Mouse (Mus musculus): ENCODE measurements at regions not wholly inside any gene's neighbourhood (a gene's known extent, or its start where the extent isn't known, plus 50 kb on each side); places are given as distances from the start of the nearest gene placed in this dataset.
"Not testable (repeated sequence)": the region's sequence is repeated elsewhere in the genome, so short reads cannot be mapped to it uniquely, and the experiment has no call there.

GRCm38 (mm10) chr3:15009747-15010146 is 123.7 kb downstream of the Car2 start:
- no peak for DNase-seq (ENCODE audit: inconsistent age in 2 of 2, low spot score in 1 of 2)

- DNase-seq (ENCODE audit: inconsistent age in 2 of 2, low spot score in 1 of 2), result no peak
Observed at GRCm38 (mm10) chr3:15016621-15017020, 130.5 kb downstream of the Car2 start.

- no peak for DNase-seq (ENCODE audit: inconsistent age in 2 of 2, low spot score in 1 of 2)
Observed at GRCm38 (mm10) chr3:15022773-15023172, 136.7 kb downstream of the Car2 start.

DNA sequence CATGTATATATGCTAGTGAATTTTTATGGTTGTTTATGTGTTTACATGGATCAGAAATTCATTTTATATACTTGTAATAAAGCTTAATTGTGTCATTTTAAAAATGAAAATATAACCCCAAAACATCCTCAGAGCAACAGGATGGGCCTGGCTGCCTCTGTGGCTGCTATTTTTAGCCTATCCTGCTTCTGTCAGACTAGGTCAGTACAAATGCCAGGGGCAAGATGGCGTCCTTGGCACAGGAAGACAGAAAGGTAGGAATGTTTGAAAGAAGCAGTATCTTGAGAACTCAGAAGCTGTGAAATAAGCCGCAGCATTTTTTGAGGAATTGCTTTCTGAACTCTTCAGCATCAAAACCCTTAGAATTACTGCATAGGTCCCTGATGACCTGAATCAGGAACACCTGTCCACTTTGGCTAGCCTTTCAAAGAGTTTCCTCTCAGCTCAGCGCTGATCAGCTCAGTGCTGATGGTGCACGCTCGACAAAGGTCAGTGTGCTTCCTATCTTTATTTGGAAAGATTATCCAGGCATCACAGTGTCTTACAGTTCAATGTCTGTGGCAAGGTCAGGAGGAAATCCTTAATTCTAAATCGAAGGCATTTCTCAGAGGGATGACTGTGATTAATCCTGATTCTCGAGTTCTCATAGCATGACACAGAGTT is 154.9 kb downstream of the Car2 start:
- peak; percentile 53 to 79 for DNase-seq (ENCODE audit: inconsistent age in 2 of 2, low spot score in 1 of 2)

DNA sequence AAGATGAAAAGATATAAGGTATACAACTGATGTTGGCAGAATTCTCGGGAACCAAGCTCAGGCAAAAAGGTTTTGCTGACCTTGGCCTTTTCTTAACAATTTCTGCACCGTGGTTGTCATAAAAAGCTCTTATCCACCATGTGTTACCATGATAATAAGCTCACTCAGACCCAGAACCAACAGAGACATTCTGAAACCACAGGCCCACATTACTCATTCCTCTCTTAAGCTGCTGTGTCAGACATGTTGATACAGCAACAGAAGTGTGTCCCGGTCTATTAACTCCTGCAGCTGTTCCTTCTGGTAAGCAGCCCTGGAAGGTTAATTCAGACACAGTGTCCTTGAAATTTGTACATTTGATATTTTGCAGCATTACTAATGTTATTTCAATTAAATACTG is 167.9 kb downstream of the Car2 start:
- DNase-seq (ENCODE audit: inconsistent age in 2 of 2, low spot score in 1 of 2), result peak; percentile 23 to 49

- not testable (repeated sequence) for DNase-seq (ENCODE audit: inconsistent age in 2 of 2, low spot score in 1 of 2)
Observed at GRCm38 (mm10) chr3:15055516-15056256, 169.6 kb downstream of the Car2 start.

DNA sequence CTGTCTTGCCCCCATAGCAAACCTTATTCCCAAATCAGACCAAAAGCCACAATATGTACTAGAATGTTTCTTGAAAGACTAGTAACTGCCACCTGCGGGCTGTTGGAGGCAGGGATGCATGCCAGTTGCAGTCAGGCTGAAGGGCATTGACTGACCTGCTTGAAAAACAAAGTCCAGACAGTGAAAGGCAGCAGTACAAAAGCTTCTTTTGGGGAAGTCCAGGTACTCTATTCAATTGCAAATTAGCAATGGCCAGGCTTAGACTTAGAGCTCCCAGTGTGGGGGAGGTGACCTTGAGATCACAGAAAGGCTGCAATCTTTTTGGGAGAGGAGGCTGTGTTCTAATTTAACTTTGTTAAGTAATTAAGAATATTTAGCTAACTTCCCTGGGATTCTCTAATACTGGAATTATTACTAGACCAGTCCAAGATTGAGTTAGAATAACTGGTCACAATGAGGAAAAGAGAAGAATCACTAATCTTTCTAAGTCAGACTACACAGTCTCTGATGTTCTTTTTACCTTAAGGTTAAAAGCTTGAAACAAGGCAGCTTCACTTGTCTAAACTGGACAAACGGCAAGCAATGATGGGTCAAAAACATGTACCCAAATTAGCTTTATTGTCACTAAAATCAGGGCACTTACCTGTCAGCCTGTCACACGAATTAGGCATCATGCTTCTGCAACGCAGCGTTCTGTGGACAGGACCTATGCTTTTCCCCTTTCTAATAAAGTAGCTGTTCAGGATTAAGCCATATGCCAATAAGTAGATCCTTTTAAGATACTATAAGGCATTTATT is 170.9 kb downstream of the Car2 start:
- not testable (repeated sequence) for DNase-seq (ENCODE audit: inconsistent age in 2 of 2, low spot score in 1 of 2)

GRCm38 (mm10) chr3:15065681-15066080 is 179.6 kb downstream of the Car2 start:
- peak; percentile 15 to 73 for DNase-seq (ENCODE audit: inconsistent age in 2 of 2, low spot score in 1 of 2)

GRCm38 (mm10) chr3:15068256-15068655 is 182.2 kb downstream of the Car2 start:
- DNase-seq (ENCODE audit: inconsistent age in 2 of 2, low spot score in 1 of 2), result no peak

DNA sequence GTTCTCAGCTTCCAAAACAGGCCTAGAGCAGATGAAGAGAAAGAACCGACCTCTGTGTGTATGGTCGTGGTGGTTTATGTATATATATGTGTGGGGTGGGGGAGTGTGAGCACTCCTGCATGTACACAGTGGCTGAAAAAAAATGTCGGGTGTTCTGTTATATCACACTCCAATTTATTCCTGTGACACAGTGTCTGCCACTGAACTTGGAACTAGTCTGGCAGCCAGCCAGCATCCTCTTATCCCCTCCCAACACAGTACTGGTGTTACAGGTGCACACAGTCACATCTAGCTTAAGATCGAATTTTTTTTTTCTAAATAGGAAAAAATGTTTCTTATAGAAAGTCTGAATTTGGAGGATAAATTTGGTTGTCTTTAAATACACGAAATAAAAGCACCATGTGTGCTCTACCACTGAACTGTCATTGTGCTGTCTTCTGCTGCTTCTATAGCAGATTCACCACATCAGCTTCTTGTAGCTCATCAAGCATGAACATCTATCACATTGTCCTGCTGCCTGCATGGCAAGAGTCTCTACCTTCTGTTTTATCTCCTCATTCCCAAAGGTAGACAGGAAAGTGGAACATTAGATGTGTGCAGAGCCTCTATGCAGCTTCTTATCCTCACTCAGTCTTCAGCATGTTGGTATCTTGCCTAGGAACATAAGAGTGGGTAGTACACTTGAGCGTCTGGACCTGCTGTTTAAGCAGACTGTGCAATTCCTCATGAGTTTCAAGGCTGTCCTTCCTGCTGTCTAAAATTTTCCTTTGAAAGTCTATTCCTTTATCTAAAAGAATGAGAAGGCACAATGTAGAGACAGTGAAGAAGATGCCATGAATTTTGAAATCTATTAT is 185.2 kb downstream of the Car2 start:
- peak in 1 of 2 experiments; percentile 56 for DNase-seq (ENCODE audit: inconsistent age in 2 of 2, low spot score in 1 of 2)

DNA sequence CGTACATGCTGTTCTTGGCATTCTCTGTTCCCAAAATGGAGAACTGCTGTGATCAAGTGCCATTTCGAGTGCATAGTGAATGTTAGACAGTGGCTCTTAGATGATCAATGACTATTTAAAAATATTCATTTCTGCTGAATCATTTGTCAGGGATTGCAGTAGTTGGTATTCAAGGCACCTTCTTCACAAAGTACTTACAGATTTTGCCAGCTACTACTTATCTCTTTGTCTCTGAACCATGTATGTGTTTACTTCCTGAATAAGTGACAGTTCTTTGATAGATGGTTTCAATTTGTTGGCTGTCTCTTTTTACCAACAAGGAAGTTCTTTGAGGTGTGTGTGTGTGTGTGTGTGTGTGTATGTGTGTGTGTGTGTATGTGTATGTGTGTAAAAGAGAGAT is 187.3 kb downstream of the Car2 start:
- no peak for DNase-seq (ENCODE audit: inconsistent age in 2 of 2, low spot score in 1 of 2)

- no peak for DNase-seq (ENCODE audit: inconsistent age in 2 of 2, low spot score in 1 of 2)
Observed at GRCm38 (mm10) chr3:15073847-15074246, 187.8 kb downstream of the Car2 start.

- no peak for DNase-seq (ENCODE audit: inconsistent age in 2 of 2, low spot score in 1 of 2)
Observed at GRCm38 (mm10) chr3:15074949-15075348, 188.9 kb downstream of the Car2 start.

GRCm38 (mm10) chr3:15090124-15090523 is 204.1 kb downstream of the Car2 start:
- DNase-seq (ENCODE audit: inconsistent age in 2 of 2, low spot score in 1 of 2), result peak; percentile 6 to 73

GRCm38 (mm10) chr3:15098206-15098817 is 212.2 kb downstream of the Car2 start:
- DNase-seq (ENCODE audit: inconsistent age in 2 of 2, low spot score in 1 of 2), result no peak

DNA sequence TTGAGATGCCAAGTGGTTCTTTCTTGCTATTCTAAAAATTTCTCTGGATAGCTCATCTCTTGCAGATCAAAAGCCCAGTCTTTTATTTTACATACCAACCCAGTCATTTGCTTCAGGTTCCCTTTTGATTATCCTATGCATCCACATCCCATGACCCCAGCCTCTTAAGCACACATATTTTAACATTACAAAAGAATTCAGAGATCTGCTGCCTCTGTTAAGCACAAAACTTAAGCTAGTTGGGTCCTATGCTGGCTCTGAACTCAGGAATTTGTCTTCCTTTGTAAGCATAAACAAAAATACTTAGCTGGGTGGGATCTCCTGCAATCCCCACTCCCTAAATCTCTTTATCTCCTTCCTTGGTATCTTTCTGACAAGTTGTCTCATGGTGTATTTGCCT is 212.9 kb downstream of the Car2 start:
- DNase-seq (ENCODE audit: inconsistent age in 2 of 2, low spot score in 1 of 2), result no peak

DNA sequence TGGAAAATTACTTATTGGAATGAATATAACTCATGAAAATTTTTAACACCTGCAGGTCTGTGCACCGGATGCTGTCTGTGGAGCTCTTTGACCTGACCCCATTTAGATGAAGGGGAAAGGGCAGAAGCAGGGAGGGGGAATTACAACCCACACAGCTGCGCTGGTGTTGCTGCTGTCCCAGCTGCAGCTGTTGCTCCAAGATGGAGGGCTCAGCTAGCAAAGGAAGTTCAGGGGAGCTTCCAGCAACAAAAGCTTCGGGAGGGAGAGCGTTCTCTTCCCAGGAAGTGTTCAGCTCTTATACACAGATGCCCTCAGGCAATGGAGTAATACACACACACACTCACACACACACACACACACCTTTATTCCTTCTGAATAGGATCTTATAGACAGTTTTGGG is 219.6 kb downstream of the Car2 start:
- DNase-seq (ENCODE audit: inconsistent age in 2 of 2, low spot score in 1 of 2), result no peak

DNA sequence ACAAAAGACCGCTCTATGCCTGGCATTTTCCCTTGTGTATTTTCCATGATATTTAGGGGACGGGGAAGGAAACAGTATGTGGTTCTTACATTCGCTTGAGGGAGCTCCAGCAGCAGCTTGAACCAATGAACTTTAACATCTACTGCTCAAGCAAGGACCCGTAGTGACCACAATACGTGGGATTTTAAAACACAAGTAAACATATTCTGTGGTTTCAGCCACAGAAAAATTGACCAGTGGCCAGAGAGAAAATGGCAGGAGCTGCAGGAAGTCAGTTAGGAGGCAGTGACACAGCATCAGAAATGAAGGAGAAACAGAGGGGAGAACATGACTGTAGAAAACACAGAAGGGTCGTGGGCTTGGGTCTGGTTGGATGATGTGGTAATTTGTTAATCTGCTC is 220.2 kb downstream of the Car2 start:
- DNase-seq (ENCODE audit: inconsistent age in 2 of 2, low spot score in 1 of 2), result no peak

DNA sequence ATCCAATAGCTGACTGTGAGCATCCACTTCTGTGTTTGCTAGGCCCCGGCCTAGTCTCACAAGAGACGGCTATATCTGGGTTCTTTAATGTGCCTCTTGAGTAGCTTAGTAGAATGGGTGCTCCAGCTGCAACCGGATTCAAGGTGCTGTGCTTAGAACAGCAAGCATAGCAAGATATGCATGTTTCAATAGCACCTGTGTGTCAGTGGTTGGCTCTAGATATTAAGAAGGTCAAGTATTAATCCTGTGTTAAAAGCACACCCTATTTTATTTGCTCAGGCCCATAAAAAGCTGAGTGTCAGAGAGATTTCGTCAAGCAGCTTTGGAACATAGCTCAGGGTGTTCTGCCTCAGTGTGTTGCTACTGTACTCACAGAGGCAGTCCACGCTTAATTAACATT is 221.2 kb downstream of the Car2 start:
- no peak for DNase-seq (ENCODE audit: inconsistent age in 2 of 2, low spot score in 1 of 2)

GRCm38 (mm10) chr3:15108239-15108934 is 222.3 kb downstream of the Car2 start:
- no peak for DNase-seq (ENCODE audit: inconsistent age in 2 of 2, low spot score in 1 of 2)

Measured in adrenal gland, adult (tissue).